Mouse (Mus musculus) granulocyte monocyte progenitor cell, adult 5-6 weeks (primary cell): ENCODE results near the gene Mmp11. TPM values are rescaled to one million over a fixed set of nuclear protein-coding genes. Genes with fewer than 3 reads are reported as not detected.

Experiments
- ATAC-seq: replicated peaks from 2 replicates; pipeline ENCODE4 v1.8.0; 2016; ENCODE audit warnings: mild to moderate bottlenecking, moderate TSS enrichment, inconsistent platforms; ENCODE audit not compliant: poor library complexity, severe bottlenecking
- total RNA-seq, 2 experiments: library from RNA; stranded (forward) in 1 of 2; stranded (reverse) in 1 of 2; fragments of 200-712, 200-1000 nt in 1 of 2; fragments of >200 nt in 1 of 2; fragmentation: Nextera tagmentation in 1 of 2; gene quantifications; 2 replicates each; pipeline ENCODE4 v1.2.3; 2014 to 2017

The Mmp11 gene
- total RNA-seq, 2 experiments from 2014 or later = 0.41 TPM; not detected in 1

DNA sequence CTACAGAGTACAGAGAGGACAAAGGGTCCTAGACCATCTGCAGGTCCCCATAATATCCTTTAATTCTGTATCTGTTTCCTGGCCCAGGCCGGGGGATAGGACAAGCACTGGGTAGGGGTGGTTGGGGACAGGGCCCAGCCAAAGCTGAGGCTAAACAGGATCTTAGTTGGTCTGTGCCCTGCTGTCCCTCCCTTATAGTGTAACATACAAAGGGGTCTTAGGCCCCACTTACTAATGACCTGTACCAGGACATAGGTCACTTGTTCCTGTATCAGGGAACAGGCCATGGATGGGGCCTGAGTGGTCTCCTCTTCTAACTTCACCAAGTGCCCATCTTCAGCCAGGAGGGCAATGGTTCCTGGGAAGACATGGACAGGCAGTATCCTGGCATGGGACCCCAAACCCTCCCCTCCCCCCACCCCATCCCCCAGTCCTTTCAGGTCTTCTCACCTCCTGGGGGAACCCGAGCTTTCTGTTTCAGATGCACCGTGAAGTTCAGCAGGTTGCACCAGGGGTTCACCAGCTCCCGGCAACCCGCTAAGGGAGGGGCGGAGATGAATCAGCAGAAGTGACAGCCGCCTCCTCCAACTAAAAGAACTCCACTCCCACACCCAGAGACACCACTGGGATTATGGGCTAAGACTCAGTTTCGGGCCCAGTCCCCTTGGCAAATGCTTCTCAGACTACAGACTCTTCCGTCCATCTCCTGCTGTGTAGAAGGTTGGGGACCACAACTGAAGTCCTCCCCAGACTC, 3.4 kb upstream of the Mmp11 start:
- no peak for ATAC-seq

DNA sequence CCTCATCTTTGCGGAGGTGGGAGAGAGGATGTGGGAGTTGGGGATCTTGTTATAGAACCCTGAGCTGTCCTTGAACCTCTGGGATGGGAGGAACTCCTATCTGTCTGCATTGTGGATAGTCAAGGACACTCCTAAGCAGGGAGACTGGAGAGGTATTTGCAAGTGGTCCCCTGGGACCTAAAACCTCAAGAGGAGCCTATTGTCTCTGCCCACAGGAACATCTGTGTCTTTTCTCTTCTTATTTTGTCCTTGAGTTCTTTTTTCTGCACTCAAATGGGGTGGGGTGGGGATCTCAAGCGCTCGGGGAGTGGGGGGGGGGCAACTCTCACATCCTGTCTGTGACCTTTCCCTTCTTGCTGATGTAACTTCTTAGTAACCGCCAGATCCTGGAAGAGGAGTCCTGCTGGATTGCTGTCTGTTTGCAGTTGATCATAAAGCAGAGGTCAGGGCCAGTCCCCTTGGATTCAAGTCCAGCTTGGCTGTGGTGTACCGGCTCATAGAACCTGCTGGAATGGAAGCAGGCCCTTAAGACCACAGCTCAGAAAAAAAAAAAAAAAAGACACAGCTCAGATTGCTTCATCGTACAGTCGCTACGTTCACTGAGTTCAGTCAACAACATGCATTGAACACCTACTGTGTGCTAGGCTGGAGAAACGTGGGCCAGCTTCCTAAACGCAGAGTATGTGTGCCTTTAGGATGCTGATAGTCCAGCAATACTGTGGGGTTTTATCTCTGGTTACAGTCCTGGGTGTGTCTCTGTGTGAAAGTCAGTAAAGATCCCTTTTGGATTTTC, 1.8 kb upstream of the Mmp11 start:
- no peak for ATAC-seq

DNA sequence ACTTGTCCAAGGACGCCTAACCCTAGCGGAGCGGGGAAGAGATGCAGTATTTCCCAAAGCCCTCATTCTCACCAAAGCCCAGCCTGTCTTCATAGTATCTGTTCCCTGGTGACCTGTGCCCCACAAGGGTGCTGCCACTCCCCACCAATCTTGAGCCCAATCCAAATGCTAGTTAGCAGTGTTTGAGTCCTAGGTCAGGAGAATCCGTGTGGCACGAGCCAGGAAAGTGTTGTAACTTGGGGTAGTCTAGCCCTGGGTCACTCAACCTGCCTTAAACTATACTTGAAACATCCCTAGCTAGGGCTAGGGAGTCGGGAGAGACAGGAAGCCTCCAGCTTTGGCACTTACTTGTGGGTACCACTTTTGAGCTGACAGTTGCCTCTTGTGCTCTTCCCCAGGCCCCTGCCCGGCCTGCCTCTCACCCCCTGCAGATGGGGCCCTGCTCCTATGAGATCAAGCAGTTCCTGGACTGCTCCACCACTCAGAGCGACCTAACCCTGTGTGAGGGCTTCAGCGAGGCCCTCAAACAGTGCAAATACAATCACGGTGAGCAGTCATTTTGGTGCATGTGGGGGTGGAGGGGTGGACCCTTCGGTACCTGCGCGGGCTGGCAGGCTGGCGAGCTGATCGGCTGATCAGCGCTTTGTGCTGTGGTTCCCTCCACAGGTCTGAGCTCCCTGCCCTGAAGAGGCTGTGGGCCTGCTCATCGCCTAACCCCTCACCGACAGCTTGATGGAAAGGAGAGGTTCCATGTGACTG, 792 bp upstream of the Mmp11 start:
- no peak for ATAC-seq

DNA sequence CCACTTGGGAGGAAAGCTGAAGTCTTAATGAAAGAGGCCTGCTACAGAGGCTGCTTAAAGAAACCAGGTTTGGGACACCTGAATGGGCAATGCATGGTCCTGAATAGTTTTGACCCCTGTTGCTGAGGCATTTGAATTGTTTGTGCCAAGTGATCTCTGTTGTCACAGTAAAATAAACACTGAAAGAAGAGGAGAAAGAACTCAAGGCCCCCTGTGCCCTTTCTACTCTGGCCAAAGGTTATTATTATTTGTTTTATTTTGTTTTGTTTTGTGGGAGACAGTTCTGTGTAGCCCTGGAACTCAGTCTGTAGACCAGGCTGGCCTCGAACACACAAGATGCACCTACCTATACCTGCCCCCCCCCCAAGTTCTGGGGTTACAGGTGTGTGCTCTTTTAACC, 1.3 kb downstream of the Mmp11 start:
- ATAC-seq = no peak

DNA sequence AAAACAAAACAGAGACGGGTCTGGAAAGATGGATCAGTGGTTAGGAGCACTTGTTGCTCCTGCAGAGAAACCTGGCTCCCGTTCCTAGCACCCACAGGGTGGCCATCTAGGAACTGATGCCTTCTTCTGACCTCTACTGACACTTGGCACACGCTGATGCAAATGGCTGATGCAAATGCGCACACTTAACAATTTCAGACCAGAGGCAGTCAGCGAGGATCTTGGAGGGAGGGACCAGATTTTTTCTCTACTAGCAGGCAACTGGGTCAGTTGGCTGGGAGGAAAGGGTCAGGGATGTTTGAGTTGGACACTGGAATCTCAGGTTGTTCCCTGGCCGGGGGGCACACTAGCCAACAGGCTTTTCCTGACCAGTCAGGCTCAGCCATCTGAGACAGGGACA, 3.4 kb downstream of the Mmp11 start, which contains the start of gene Chchd10:
Gene Chchd10 (plus strand): TSS at position 240 of the 400 bp plus-strand sequence.
- ATAC-seq = no peak

DNA sequence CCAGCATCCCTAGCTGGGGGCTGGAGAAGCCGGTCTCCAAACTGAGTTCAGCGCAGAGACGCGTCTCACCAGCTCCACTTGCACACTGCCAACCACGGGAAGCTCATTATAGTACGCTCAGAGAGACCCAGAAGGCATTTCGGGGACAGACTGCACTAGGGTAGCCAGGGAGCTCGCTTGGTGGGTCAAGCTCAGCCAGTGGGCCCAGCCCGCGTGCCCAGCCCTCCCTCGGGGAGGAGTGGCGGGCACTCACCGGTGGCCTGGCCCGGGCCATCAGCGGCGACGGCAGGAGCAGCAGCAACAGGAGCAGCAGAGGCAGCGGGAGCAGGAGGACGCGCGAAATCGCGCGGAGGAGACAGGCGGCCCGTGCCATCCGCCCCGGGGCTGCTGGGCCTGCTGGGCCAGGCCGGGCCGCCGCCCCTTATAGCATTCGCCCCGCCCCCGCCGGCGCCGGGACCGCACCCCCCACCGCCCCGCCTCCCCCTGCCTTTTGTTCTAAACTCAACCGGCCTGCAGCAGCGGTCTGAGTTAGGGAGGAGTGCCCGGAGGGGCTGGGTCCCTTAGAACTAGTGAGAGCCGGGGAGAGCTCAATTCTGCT, 4.1 kb downstream of the Mmp11 start:
- ATAC-seq = peak; percentile 49

DNA sequence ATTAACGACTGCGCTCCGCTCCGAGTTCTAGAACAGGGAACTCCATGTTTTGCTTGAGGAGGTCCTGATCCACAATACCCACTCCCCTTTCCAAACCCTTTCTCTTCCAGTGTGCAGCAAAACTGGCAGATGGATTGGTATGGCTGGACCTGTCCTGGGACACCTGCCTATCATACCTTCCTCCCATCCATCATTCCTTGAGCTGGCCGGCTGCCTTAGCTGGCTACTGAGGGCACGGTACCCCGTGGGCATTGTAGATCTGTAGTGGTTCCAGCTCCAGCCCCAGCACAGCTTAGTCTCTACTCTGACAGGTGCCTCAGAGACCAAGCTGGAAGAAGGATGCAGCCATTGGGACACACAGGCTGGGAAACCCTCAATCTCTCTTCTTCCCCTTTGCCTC, 5.0 kb downstream of the Mmp11 start:
- ATAC-seq = no peak

DNA sequence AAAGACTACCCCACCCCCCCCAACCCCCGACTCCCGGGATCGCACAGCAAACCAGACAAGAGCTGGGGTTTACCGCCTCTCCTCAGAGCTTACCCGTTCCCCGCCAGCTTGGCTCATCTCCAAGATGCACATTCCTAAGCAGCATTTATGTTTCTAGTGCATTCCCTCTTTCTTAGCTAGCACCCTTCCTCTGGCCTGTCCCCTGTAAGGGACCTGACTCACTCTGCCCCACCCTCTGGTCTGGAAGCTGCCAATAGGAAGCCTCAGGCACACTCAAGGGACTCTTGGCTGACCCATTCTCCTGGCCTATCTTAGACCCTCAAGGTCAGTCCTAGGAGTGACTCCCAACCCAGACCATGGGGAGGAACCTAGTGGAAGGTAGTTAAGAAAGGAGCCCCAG, 6.0 kb downstream of the Mmp11 start:
- ATAC-seq = no peak

DNA sequence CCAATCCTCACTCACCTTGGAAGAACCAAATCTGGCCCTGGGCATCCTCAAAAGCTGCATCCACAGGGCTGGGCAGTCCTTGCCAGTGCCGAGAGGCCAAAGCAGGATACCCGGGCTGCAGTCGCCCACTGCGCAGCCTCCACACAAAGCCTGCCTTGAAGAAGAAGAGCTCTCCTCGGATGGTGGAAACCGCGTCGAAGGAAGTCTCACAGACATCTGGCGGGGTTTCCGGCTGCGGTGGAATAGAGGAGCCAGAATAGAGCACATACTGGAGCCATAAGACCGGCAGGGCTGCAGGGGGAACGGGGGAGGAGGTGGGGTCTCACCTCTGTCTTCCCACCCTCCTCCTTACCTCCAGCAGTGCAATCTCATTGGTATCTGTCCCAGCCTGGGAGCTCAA, 9.9 kb downstream of the Mmp11 start:
- 0 out of 2 replicates have a peak, but pooled peaks have one; percentile 8 for ATAC-seq

DNA sequence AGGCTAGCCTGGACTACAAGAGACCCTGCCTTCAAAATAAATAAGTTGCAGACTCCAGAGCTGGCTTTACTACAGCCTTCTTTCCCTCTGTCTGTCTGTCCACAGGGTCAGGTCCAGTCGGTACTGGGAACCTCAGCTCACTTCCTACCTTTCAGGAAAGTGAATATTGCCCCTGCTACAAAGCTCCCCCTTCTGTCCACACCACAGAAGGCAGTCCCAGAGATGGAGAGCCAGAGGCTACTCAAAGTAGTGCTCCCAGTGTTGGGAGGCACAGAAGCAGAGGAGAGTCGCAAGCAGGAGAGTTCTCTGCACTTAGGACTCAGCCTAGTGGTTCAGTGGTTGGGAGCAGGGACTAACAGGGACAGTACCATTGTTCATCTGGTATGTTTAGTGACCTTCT, 12.0 kb downstream of the Mmp11 start:
- peak; percentile 15; the same call in 1 of the 2 replicates for ATAC-seq

DNA sequence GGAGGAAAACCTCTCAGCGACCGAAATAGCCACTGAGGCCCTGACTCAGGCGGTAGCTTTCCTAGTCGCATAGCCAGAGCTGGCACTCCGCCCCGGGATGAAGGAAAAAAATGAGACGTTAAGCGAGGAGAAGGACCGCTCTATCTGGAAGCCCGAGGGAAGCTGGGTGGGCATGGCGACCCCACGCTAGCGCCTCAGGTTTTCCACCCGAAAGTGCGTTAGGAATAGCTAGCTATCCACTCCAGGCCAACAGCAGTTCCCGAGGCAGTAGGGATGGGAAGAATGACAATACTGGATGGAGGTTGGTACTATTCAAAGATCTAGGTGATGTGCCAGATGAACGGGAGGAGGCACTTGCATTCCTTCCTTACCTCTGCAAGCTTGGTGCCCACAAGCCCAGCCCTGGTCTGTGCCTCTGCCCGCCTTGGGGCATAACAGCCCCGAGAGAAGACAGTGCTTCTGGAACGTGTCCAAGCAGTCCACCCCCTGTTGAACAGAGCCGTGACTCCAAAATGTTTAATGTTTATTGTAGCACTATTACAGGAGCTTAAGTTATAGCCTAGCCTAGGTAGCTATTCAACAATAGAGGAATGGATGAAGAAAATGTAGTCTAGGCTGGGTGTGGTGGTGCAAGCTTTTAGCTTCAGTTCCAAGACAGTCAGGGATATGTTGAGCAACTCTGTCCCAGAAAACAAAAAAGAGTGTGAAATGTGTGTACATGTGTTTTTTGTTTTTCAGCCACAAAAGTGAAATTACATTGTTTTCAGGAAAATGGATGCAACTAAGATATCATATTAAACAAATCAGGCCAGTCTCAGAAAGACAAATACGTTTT, 14.4 kb downstream of the Mmp11 start:
- ATAC-seq = no peak

DNA sequence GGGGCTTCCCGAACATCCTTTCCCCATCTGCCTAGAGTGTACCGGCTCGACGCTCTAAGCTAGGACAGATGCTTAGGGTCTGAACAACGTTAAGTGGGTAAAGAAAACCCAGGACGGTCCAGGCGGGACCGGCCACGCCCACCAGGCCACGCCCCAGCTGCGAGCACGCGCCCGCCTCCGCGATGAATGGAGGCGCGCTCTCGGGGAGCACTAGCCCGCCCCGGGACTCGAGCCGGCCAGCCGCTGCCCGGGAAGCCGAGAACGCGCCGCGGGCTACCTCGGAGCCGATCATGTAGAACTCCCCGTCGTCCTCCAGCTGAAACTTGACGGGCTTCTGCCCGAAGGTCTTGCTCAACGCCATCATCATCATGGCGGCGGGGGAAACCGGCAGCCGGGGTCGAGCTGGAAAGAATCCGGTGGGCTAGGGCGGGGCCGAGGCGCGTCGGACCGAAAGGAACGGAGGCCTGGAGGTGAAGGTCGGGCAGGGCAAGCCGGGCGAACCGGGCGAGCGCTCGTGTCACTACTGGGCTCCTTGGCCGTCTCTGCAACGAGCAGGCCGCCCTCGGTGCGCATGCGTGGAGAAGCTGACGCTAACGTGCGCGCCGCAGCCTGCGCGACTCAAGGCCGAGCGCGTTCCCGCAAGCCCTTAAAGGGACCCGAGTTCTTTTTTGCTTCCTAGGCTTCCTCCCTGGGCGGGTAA, 15.1 kb downstream of the Mmp11 start, which contains the start of gene Smarcb1:
Gene Smarcb1 (minus strand): TSS at position 592 of the 700 bp plus-strand sequence.
- ATAC-seq = peak; percentile 75

DNA sequence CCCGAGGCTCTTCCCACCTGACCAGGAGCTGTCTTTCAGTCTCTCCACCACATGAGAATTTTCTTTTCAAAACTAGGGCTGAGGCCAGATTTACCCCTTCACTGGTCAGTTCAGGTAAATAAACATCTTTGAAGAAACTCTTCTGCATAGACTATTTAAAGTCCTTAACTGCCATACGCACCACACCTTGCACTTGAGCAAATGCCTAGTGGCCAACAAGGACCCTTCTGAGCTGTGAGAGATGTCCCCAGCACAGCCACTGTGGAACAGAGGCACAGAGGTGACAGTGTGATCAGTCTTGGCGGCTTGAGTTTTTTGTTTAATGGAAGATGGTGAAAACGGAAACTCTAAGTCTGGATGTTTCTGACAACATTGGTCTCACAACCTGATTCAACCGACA, 17.3 kb downstream of the Mmp11 start:
- ATAC-seq = no peak

DNA sequence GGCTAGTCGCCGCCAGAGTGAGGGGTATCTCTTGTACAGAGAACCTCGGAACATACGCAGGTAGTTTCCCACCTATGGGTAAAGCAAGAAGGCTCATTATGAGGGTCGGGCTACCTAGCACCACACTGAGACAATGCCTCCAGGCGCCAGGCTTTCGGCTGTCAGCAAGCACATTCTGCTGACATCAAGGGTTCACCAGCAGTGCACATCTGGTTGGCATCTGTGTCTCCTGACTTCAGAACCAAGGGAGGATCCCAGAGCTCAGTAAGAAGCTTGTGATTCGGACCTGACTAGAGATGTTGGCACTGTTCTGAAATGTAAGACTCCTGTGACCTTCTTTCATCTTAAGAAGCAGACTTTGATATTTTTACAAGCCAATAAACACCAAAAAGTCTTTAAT, 19.5 kb downstream of the Mmp11 start:
- no peak for ATAC-seq

DNA sequence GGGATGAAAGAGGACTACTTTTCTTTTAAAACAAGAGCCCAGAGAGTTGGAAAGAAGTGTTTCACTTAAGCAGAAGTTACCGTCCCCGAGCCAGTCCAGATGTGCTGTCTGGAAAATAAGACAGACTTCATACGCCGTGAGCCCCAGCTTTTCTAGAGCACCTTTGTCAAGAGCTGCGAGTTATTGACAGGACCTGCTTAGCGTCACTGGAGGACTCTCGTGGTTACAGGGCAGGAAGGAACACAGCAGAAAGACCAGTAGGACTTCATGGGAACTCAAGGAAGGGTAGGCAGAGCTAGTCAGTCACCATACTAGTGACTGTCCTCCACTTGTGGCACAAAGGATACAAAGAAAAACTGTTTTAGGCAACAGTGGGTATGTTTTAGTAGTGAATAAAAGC, 20.7 kb downstream of the Mmp11 start:
- ATAC-seq = no peak

DNA sequence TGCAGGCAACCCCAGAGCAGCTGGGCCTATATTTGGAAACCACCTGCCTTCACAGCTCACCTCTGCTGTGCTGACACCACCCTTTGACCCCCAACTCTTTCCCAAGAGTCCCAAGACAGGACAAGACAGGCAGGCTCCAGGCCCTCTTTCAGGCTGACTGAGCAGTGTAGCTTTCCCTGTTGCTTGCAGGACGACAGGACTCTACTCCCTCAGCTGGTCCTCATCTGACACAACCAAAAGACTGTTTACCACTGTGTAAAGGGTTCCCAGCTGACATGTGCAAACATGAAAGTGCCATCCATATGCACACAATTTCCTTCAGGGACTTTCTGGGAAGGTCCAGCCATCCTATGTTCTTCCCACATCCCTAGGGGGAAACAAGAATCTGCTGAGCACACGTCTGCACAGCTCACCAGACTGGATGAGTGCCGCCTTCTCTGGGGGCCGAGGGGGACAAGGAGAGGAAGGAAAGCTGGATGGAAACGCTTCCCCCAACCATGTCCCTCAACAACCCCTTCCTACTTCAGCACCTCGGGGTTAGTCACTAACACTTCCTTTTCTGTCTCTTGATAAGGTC, 23.2 kb downstream of the Mmp11 start:
- ATAC-seq = no peak

DNA sequence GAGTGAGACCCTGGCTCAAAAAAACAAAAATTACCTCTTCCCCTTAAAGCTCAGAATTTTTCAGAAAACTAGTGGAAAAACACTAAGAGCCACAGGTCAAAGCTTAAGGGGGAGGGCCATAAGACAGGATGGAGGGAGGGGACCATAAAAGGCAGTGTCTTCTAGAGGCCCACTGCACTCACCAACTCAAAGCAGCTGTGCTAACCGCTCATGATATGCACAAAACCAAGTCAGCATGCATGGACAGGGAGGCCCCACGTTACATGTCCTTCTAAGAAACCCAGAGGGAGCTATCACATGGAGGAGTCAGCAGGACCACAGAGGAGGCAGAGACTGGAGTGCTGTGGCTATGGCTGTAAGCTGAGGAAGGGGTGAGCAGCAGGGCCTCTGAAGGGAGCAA, 25.6 kb downstream of the Mmp11 start:
- ATAC-seq = no peak

DNA sequence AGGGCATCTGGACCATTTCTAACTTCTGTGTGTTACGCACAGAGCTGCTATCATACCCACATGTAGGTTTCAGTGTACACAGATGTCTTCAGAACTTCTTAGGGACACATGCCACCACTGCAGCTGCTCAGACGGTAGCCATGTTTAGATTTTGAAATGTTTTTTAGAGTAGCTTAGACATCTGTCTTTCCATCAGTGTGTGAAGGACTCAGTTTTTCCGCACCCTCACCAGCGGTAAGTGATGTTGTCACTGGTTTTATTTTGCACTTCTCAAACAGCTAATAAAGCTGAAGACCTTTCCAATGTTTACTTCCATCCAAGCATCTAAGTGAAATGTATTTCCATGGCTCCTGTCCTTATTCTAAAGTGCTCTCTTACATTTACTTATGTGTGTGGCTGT, 29.4 kb downstream of the Mmp11 start:
- no peak for ATAC-seq

DNA sequence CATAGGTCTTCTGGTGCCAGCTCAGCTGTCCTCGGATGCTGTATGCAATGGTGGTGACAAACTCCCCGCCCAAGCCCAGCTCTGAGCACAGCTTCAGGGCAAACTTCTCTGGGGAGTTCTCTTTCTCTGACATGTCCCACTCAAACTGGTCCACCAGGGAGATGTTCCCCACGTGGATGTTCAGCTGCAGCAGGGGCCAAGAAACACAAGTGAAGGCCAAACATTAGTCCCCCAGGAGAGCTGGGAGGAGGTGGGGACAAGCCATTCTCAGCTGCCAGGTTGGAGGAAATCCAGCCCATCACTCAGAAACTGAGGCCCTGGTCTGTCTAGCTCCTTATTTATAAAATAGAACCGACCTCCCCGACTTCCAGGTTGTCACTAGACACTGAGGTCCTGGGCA, 31.9 kb downstream of the Mmp11 start:
- ATAC-seq = no peak
